Mouse (Mus musculus): ENCODE results near the gene Kifc3. TPM values are rescaled to one million over a fixed set of nuclear protein-coding genes. Genes with fewer than 3 reads are reported as not detected.
"Not testable (repeated sequence)": the region's sequence is repeated elsewhere in the genome, so short reads cannot be mapped to it uniquely, and the experiment has no call there.

Gene Kifc3
- polyA plus RNA-seq, 1 experiment from 2014 or later: 16.8 TPM

GRCm38 (mm10) chr8:95175306-95175705, 27.3 kb downstream of the Kifc3 start:
- Histone ChIP-seq H3K9me3 (no peaks in the 10 kb centered on the region), H3K27ac (0 out of 2 replicates have a peak overlapping the region, but pooled peaks have one; percentile 22), H3K4me1 (no peaks in the 10 kb centered on the region), H3K4me2 (replicated peaks) (no peak overlapping the region), H3K9ac (no peak overlapping the region), H3K27me3 (no peaks in the 10 kb centered on the region), H3K36me3 (no peaks in the 10 kb centered on the region), H3K4me3 (no peak overlapping the region)
- WGBS: 51% methylated on average over 5 of the region's 5 CpGs
- no peak for ATAC-seq (ENCODE audit: low FRiP score, low read depth)

GRCm38 (mm10) chr8:95172433-95172832, 30.2 kb downstream of the Kifc3 start:
- Histone ChIP-seq H3K36me3 (no peaks in the 10 kb centered on the region), H3K9me3 (no peaks in the 10 kb centered on the region), H3K9ac (no peak overlapping the region), H3K27me3 (no peaks in the 10 kb centered on the region), H3K4me3 (no peak overlapping the region), H3K27ac (no peak overlapping the region), H3K4me1 (0 out of 2 replicates have a peak, but pooled peaks cover 3% of the 10 kb centered on the region), H3K4me2 (replicated peaks) (no peak overlapping the region)
- no peak for ATAC-seq (ENCODE audit: low FRiP score, low read depth)
- 66% methylated on average over 5 of the region's 5 CpGs for WGBS

GRCm38 (mm10) chr8:95167726-95168125, 34.9 kb downstream of the Kifc3 start:
- H3K36me3 ChIP-seq: no peaks in the 10 kb centered on the region
- no peak for ATAC-seq (ENCODE audit: low FRiP score, low read depth)
- H3K9ac ChIP-seq: no peak overlapping the region
- no peaks in the 10 kb centered on the region for H3K9me3 ChIP-seq
- peaks cover 8% of the 10 kb centered on the region for H3K4me1 ChIP-seq
- no peak overlapping the region for H3K27ac ChIP-seq
- H3K4me3 ChIP-seq: no peak overlapping the region
- WGBS: 68% methylated on average over 5 of the region's 5 CpGs
- no peaks in the 10 kb centered on the region for H3K27me3 ChIP-seq
- no peak overlapping the region for H3K4me2 ChIP-seq (replicated peaks)

GRCm38 (mm10) chr8:95166400-95166799, 36.2 kb downstream of the Kifc3 start:
- Histone ChIP-seq H3K4me1 (peaks cover 8% of the 10 kb centered on the region), H3K4me3 (no peak overlapping the region), H3K27ac (no peak overlapping the region), H3K27me3 (no peaks in the 10 kb centered on the region), H3K36me3 (no peaks in the 10 kb centered on the region), H3K4me2 (replicated peaks) (no peak overlapping the region), H3K9me3 (no peaks in the 10 kb centered on the region), H3K9ac (no peak overlapping the region)
- 86% methylated on average over 7 of the region's 7 CpGs for WGBS
- no peak for ATAC-seq (ENCODE audit: low FRiP score, low read depth)

GRCm38 (mm10) chr8:95165923-95166322, 36.7 kb downstream of the Kifc3 start:
- Histone ChIP-seq H3K4me1 (peaks cover 8% of the 10 kb centered on the region), H3K4me3 (no peak overlapping the region), H3K27ac (no peak overlapping the region), H3K4me2 (replicated peaks) (no peak overlapping the region), H3K27me3 (no peaks in the 10 kb centered on the region), H3K9ac (no peak overlapping the region), H3K36me3 (no peaks in the 10 kb centered on the region), H3K9me3 (no peaks in the 10 kb centered on the region)
- WGBS: 39% methylated on average over 11 of the region's 11 CpGs
- ATAC-seq (ENCODE audit: low FRiP score, low read depth): peak; percentile 25; the same call in 1 of the 2 replicates

GRCm38 (mm10) chr8:95164469-95164868, 38.1 kb downstream of the Kifc3 start:
- ATAC-seq (ENCODE audit: low FRiP score, low read depth): 0 out of 2 replicates have a peak, but pooled peaks have one; percentile 42

GRCm38 (mm10) chr8:95163969-95164368, 38.6 kb downstream of the Kifc3 start:
- H3K27me3 ChIP-seq; H3K9ac ChIP-seq; H3K27ac ChIP-seq; ATAC-seq (ENCODE audit: low FRiP score, low read depth); H3K4me1 ChIP-seq; H3K36me3 ChIP-seq; H3K4me2 ChIP-seq (replicated peaks); H3K9me3 ChIP-seq; H3K4me3 ChIP-seq: not testable (repeated sequence)
- 75% methylated on average over 2 of the region's 2 CpGs for WGBS

More at GRCm38 (mm10) chr8:95164469-95164868, 38.1 kb downstream of the Kifc3 start:
- WGBS: 28% methylated on average over 7 of the region's 7 CpGs
- Histone ChIP-seq H3K4me1 (peaks cover 5% of the 10 kb centered on the region), H3K9me3 (no peaks in the 10 kb centered on the region), H3K27ac (no peak overlapping the region; the same call in 1 of the 2 replicates), H3K4me2 (replicated peaks) (no peak overlapping the region), H3K9ac (no peak overlapping the region), H3K4me3 (no peak overlapping the region), H3K27me3 (no peaks in the 10 kb centered on the region), H3K36me3 (no peaks in the 10 kb centered on the region)

GRCm38 (mm10) chr8:95162785-95163184, 39.8 kb downstream of the Kifc3 start:
- no peak; the same call in 1 of the 2 replicates for ATAC-seq (ENCODE audit: low FRiP score, low read depth)
- 36% methylated on average over 6 of the region's 6 CpGs for WGBS
- H3K27me3 ChIP-seq: no peaks in the 10 kb centered on the region
- H3K27ac ChIP-seq: no peak overlapping the region
- no peak overlapping the region for H3K9ac ChIP-seq
- H3K4me2 ChIP-seq (replicated peaks): no peak overlapping the region
- no peak overlapping the region for H3K4me3 ChIP-seq
- H3K9me3 ChIP-seq: no peaks in the 10 kb centered on the region
- peaks cover 5% of the 10 kb centered on the region for H3K4me1 ChIP-seq
- no peaks in the 10 kb centered on the region for H3K36me3 ChIP-seq

GRCm38 (mm10) chr8:95159344-95159743, 43.3 kb downstream of the Kifc3 start:
- no peaks in the 10 kb centered on the region for H3K36me3 ChIP-seq
- WGBS: 75% methylated on average over 3 of the region's 3 CpGs
- no peak overlapping the region for H3K9ac ChIP-seq
- H3K4me1 ChIP-seq: no peaks in the 10 kb centered on the region
- no peak for ATAC-seq (ENCODE audit: low FRiP score, low read depth)
- H3K27ac ChIP-seq: no peak overlapping the region
- H3K4me3 ChIP-seq: no peak overlapping the region
- H3K9me3 ChIP-seq: no peaks in the 10 kb centered on the region
- no peaks in the 10 kb centered on the region for H3K27me3 ChIP-seq
- no peak overlapping the region for H3K4me2 ChIP-seq (replicated peaks)

- ATAC-seq (ENCODE audit: low FRiP score, low read depth): no peak
- Histone ChIP-seq H3K9me3 (no peaks in the 10 kb centered on the region), H3K27ac (no peak overlapping the region), H3K36me3 (no peaks in the 10 kb centered on the region), H3K4me3 (no peak overlapping the region), H3K4me1 (no peaks in the 10 kb centered on the region), H3K4me2 (replicated peaks) (no peak overlapping the region), H3K27me3 (no peaks in the 10 kb centered on the region), H3K9ac (no peak overlapping the region)
- WGBS: 79% methylated on average over 8 of the region's 8 CpGs
Measured at GRCm38 (mm10) chr8:95158654-95159053, 44.0 kb downstream of the Kifc3 start.

- H3K27me3 ChIP-seq: no peaks in the 10 kb centered on the region
- no peaks in the 10 kb centered on the region for H3K4me1 ChIP-seq
- no peak for ATAC-seq (ENCODE audit: low FRiP score, low read depth)
- no peak overlapping the region for H3K4me3 ChIP-seq
- 68% methylated on average over 3 of the region's 3 CpGs for WGBS
- H3K9me3 ChIP-seq: no peaks in the 10 kb centered on the region
- no peak overlapping the region for H3K4me2 ChIP-seq (replicated peaks)
- H3K9ac ChIP-seq: no peak overlapping the region
- H3K36me3 ChIP-seq: no peaks in the 10 kb centered on the region
- H3K27ac ChIP-seq: no peak overlapping the region
Measured at GRCm38 (mm10) chr8:95157145-95157544, 45.5 kb downstream of the Kifc3 start.

- Histone ChIP-seq H3K4me2 (replicated peaks) (no peak overlapping the region), H3K27me3 (no peaks in the 10 kb centered on the region), H3K9me3 (no peaks in the 10 kb centered on the region), H3K27ac (no peak overlapping the region), H3K9ac (no peak overlapping the region), H3K36me3 (no peaks in the 10 kb centered on the region), H3K4me1 (no peaks in the 10 kb centered on the region), H3K4me3 (no peak overlapping the region)
- WGBS: 68% methylated on average over 6 of the region's 6 CpGs
- ATAC-seq (ENCODE audit: low FRiP score, low read depth): no peak
Measured at GRCm38 (mm10) chr8:95156108-95156507, 46.5 kb downstream of the Kifc3 start.

- no peak for ATAC-seq (ENCODE audit: low FRiP score, low read depth)
- H3K27me3 ChIP-seq: no peaks in the 10 kb centered on the region
- H3K4me2 ChIP-seq (replicated peaks): no peak overlapping the region
- H3K36me3 ChIP-seq: no peaks in the 10 kb centered on the region
- no peaks in the 10 kb centered on the region for H3K4me1 ChIP-seq
- H3K9me3 ChIP-seq: no peaks in the 10 kb centered on the region
- WGBS: 88% methylated on average over 5 of the region's 5 CpGs
- H3K27ac ChIP-seq: no peak overlapping the region
- no peak overlapping the region for H3K4me3 ChIP-seq
- no peak overlapping the region for H3K9ac ChIP-seq
Measured at GRCm38 (mm10) chr8:95155361-95155760, 47.3 kb downstream of the Kifc3 start.

Measured in limb, embryonic 13.5 days (tissue).